25 mouse cellular contexts compared by ENCODE assay signal in genomic region chr15:80045749-80046148, GRCm38 (mm10). TPM values are rescaled to one million over a fixed set of nuclear protein-coding genes. Genes with fewer than 3 reads are reported as not detected.
A peak's percentile ranks its signal among the peaks of the same experiment; 100 is the strongest.
DNase-seq lines count a peak whose midpoint lies in the region; ATAC-seq and TF ChIP-seq lines count a peak whose summit lies in the region.
"Had no signal": no experiment of that assay in that cellular context is flagged by ENCODE, and none has a peak within 500 bp of the region (broad histone marks: within the 10 kb centered on the region; RNA-seq: fewer than 3 reads in every experiment).

No protein-coding gene starts in this region.

- peak; percentile 48 for TF ChIP-seq CTCF in layer of hippocampus, adult 2 months (conservative IDR thresholded peaks at IDR 0.05)

- H3K27ac ChIP-seq in layer of hippocampus, adult 2 months: no peak overlapping the region
- H3K27ac ChIP-seq: embryonic facial prominence, embryonic 10.5 days; heart, embryonic 10.5 days; hindbrain, embryonic 15.5 days; limb, embryonic 10.5 days; midbrain, embryonic 13.5 days; neural tube, embryonic 13.5 days had no signal

- peak; percentile 40 for DNase-seq in CD4-positive, CD25-positive, alpha-beta regulatory T cell, adult 2 months (ENCODE audit: low read depth, low spot score)
- DNase-seq in layer of hippocampus, adult 2 months (ENCODE audit: low spot score in 2 of 2): no peak
- no peak for DNase-seq in layer of hippocampus, adult 9-10 months (ENCODE audit: low spot score)
- peak; percentile 8 for DNase-seq in retina, embryonic 14.5 days (ENCODE audit: low spot score)
- no peak for DNase-seq in retina, postnatal 1 day
- DNase-seq in MN1 (ENCODE audit: low spot score): no peak
- no peak for DNase-seq in spleen, adult 12 weeks (ENCODE audit: low spot score)
- DNase-seq: cerebellum, adult 11-12 months; cerebellum, postnatal 10 days; heart, postnatal 4 days; kidney, adult 9 months; kidney, postnatal 36 days; lung, adult 2 months; lung, postnatal 36 days had no signal

- no peak overlapping the region for H3K4me3 ChIP-seq in layer of hippocampus, adult 2 months
- H3K4me3 ChIP-seq: embryonic facial prominence, embryonic 10.5 days; heart, embryonic 10.5 days; hindbrain, embryonic 15.5 days; limb, embryonic 10.5 days; megakaryocyte, embryonic 14.5 days; midbrain, embryonic 13.5 days; neural tube, embryonic 13.5 days had no signal

- ATAC-seq in CD4-positive, CD25-positive, alpha-beta regulatory T cell, adult 4 months: no peak
- ATAC-seq: forebrain, embryonic 16.5 days; intestine, embryonic 16.5 days; midbrain, embryonic 13.5 days had no signal

RNA-seq across cellular contexts. Expression of gene Pdgfb, which starts 31.0 kb away (rescaled TPM):
- polyA plus RNA-seq in CD4-positive, CD25-positive, alpha-beta regulatory T cell, adult 4 months (2017; shearing (Covaris generic)): 1 to 10 TPM; 1.4 to 2.8 TPM
- 10 to 100 TPM; 27.4 to 29.3 TPM for total RNA-seq in layer of hippocampus, adult 2 months (2021)
- polyA plus RNA-seq: G1E had no signal

RNA-seq across cellular contexts. Expression of gene Syngr1, which starts 45.4 kb away (rescaled TPM):
- polyA plus RNA-seq in CD4-positive, CD25-positive, alpha-beta regulatory T cell, adult 4 months (2017; shearing (Covaris generic)): under 1 TPM; 0.86 to 0.94 TPM
- 100 to 1,000 TPM; 356 to 380 TPM for total RNA-seq in layer of hippocampus, adult 2 months (2021)

RNA-seq across cellular contexts. Expression of gene Rpl3, which starts 45.9 kb away (rescaled TPM):
- 1,000 to 10,000 TPM; 3,782 to 4,433 TPM for polyA plus RNA-seq in CD4-positive, CD25-positive, alpha-beta regulatory T cell, adult 4 months (2017; shearing (Covaris generic))
- total RNA-seq in layer of hippocampus, adult 2 months (2021): 100 to 1,000 TPM; 558 to 583 TPM

Comparison
In these comparisons a context has a peak if more than half of its experiments do, and no peak if none do; other contexts are left out.
1. DNase-seq: peak in CD4-positive, CD25-positive, alpha-beta regulatory T cell, adult 2 months (single experiment) and retina, embryonic 14.5 days (single experiment); none in layer of hippocampus, adult 2 months (0 of 2), layer of hippocampus, adult 9-10 months (single experiment), retina, postnatal 1 day (single experiment), MN1 (single experiment) and spleen, adult 12 weeks (single experiment).